Mouse (Mus musculus) liver, embryonic 14.5 days (tissue): ENCODE results near the gene Clip1. TPM values are rescaled to one million over a fixed set of nuclear protein-coding genes. Genes with fewer than 3 reads are reported as not detected.

ENCODE experiments used
- ATAC-seq: fragments of 200-750 bp; cut with Nextera tagmentation; 2 replicates; pipeline ENCODE4 v1.8.0; 2017; ENCODE audit warnings: moderate number of reproducible peaks, mild to moderate bottlenecking, moderate library complexity; ENCODE audit not compliant: insufficient read depth
- DNase-seq, 3 experiments: peaks; one replicate each; pipeline ENCODE4 v3.0.0-alpha.2; 2012 to 2013; ENCODE audit warnings: low read depth in 3 of 3, low spot score in 3 of 3
- H3K27ac ChIP-seq: fragments of 300-500 bp; sonication (generic); 2 replicates; pipeline ENCODE4 v1.5.1; 2014; ENCODE audit warnings: moderate library complexity, mild to moderate bottlenecking, control low read depth, inconsistent platforms
- H3K27me3 ChIP-seq: fragments of 300-500 bp; sonication (generic); 2 replicates; pipeline ENCODE4 v1.6.1; 2014; ENCODE audit warnings: mild to moderate bottlenecking, low read length, moderate library complexity; ENCODE audit not compliant: control insufficient read depth, insufficient read depth
- H3K36me3 ChIP-seq: fragments of 300-500 bp; sonication (generic); replicated peaks from 2 replicates; pipeline ENCODE4 v1.6.1; 2014; ENCODE audit warnings: low read depth; ENCODE audit not compliant: control insufficient read depth, insufficient read depth
- H3K4me1 ChIP-seq, 2 experiments: fragments of 200-500 bp in 1 of 2; fragments of 300-500 bp in 1 of 2; sonication (generic) in 1 of 2; replicated peaks; 2 replicates each; pipeline ENCODE4 v1.6.1; 2012 to 2014; ENCODE audit warnings: antibody characterized with exemption in 1 of 2, inconsistent platforms in 1 of 2, low read length in 1 of 2; ENCODE audit not compliant: control insufficient read depth in 2 of 2, insufficient read depth in 2 of 2
- H3K4me2 ChIP-seq: fragments of 300-500 bp; sonication (generic); 2 replicates; pipeline ENCODE4 v1.6.1; 2014; ENCODE audit warnings: low read depth, mild to moderate bottlenecking, control low read depth, moderate library complexity
- H3K4me3 ChIP-seq, 2 experiments: fragments of 200-500 bp in 1 of 2; fragments of 300-500 bp in 1 of 2; sonication (generic) in 1 of 2; 2 replicates each; pipeline ENCODE4 v1.5.1; 2012 to 2014; ENCODE audit warnings: low read depth in 2 of 2, low read length in 2 of 2, mild to moderate bottlenecking in 2 of 2, control low read depth in 1 of 2, inconsistent platforms in 1 of 2, moderate library complexity in 1 of 2; ENCODE audit not compliant: insufficient read depth in 1 of 2
- H3K9ac ChIP-seq: fragments of 300-500 bp; sonication (generic); replicated peaks from 2 replicates; pipeline ENCODE4 v1.6.1; 2014; ENCODE audit warnings: mild to moderate bottlenecking, control low read depth, moderate library complexity
- H3K9me3 ChIP-seq: fragments of 300-500 bp; sonication (generic); 2 replicates; pipeline ENCODE4 v1.6.1; 2016; ENCODE audit warnings: low read length, mixed read lengths; ENCODE audit not compliant: control insufficient read depth
- CTCF ChIP-seq: IDR thresholded peaks from 2 replicates; pipeline ENCODE4 v1.5.1; 2016; ENCODE audit warnings: antibody characterized with exemption, low read depth, control low read depth
- EP300 ChIP-seq: IDR thresholded peaks from 2 replicates; pipeline ENCODE4 v1.6.1; 2016; ENCODE audit warnings: antibody characterized with exemption, low read depth
- WGBS: fragments of 180-500 bp; shearing (Covaris S2); extraction: QIAGEN DNeasy Blood & Tissue Kit; methylation state at CpG from one replicate; pipeline ENCODE4 v1.1.7; 2014; ENCODE audit not compliant: insufficient replicate concordance; 5-methylcytosine and 5-hydroxymethylcytosine counted together
- polyA plus RNA-seq, 2 experiments: library from polyadenylated mRNA; depleted of rRNA in 1 of 2; stranded (reverse) in 1 of 2; unstranded in 1 of 2; fragments of >200 nt; fragmentation: Nextera tagmentation in 1 of 2; extraction: Ambion mirVana in 1 of 2; gene quantifications; 2 replicates each; pipeline versions ENCODE4 v1.2.1 to v1.2.3; 2012 to 2014

The Clip1 gene
- polyA plus RNA-seq, 2 experiments, result 6.1 to 6.6 TPM

GRCm38 (mm10) chr5:123683043-123683376, 1.4 kb downstream of the Clip1 start:
- H3K36me3 ChIP-seq, result no peaks in the 10 kb centered on the region

DNA sequence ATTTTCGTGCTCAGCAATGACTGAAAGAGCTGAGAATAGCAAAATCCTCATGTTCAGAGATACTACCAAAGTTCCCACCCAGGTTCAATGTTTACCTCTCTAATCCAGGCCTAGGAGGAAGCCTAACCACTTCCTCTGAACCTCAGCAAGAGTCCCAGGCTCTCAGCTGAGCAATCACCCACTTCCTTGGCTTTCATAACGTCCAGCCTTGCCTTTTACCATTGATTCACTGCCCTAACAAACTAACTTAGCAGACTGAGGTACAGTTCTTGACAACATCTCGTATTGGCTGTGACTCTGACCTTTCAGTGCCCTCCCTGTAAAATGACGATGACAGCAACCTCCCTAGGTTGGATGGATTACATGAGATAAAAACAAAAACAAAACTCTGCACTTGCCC, 2.0 kb downstream of the Clip1 start:
- no peak for TF ChIP-seq CTCF
- no peak for TF ChIP-seq EP300
- H3K9me3 ChIP-seq, result no peaks in the 10 kb centered on the region
- H3K9ac ChIP-seq, result 0 out of 2 replicates have a peak overlapping the region, but pooled peaks have one; percentile 11
- H3K27me3 ChIP-seq, result peaks cover 5% of the 10 kb centered on the region
- H3K4me3 ChIP-seq, result peak overlapping the region in 1 of 2 experiments; percentile 22; a peak in 1 of 4 replicates
- 26% methylated on average over 4 of the region's 4 CpGs for WGBS
- no peaks in the 10 kb centered on the region for H3K36me3 ChIP-seq
- ATAC-seq, result no peak
- peak overlapping the region; percentile 90 for H3K4me2 ChIP-seq
- no peak for DNase-seq
- H3K27ac ChIP-seq, result no peak overlapping the region
- peaks cover 9 to 13% of the 10 kb centered on the region in 2 experiments for H3K4me1 ChIP-seq

More at GRCm38 (mm10) chr5:123683043-123683376, 1.4 kb downstream of the Clip1 start:
- no peaks in the 10 kb centered on the region for H3K9me3 ChIP-seq
- peak overlapping the region; percentile 90 for H3K4me2 ChIP-seq
- H3K4me1 ChIP-seq, result peaks cover 9 to 13% of the 10 kb centered on the region in 2 experiments
- H3K27me3 ChIP-seq, result peaks cover 5% of the 10 kb centered on the region
- WGBS, result 2% methylated on average over 6 of the region's 6 CpGs
- DNase-seq, result no peak
- TF ChIP-seq EP300 (no peak), CTCF (no peak)
- no peak for ATAC-seq
- H3K9ac ChIP-seq, result peak overlapping the region; percentile 84
- H3K27ac ChIP-seq, result no peak overlapping the region
- H3K4me3 ChIP-seq, result peak overlapping the region; percentile 74 to 83; a peak in 3 of 4 replicates

DNA sequence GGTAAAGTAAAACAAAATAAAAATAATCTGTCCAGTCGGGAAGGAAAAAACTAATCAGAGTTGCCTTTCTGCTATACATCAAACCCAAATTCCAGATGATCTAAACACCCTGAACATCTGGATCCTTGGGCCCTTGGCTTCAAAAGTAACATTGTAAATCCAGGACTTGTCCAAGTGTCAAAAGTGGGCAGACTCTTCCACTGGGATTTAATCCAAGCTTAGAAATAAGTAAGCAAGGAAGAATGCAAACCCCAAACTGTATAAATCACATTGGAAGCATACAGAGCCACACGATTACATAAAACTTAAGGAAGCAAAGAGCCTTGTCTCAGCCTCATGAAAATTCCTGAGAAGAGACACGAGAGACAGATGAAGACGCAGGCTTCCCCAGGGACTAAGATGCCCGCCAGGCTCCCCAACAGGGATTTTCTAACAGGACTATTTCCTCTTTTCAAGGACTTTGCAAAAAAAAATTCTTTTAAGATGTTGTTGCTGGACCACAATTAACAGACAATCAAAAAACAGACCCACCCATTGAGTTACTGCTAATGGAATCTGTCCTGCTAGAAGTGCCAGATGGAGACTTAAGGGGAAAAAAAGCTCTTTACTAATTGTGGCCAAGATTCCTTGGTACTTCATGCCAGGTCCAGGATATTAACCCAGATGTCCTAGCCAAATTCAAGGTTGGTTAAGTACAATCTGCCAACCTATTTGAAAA, 4.7 kb downstream of the Clip1 start:
- no peak overlapping the region for H3K27ac ChIP-seq
- whole genome bisulfite sequencing, result 68% methylated on average over 5 of the region's 5 CpGs
- ATAC-seq, result no peak

GRCm38 (mm10) chr5:123679106-123679505, 5.3 kb downstream of the Clip1 start:
- TF ChIP-seq CTCF, result no peak
- TF ChIP-seq EP300, result no peak
- no peak overlapping the region for H3K4me2 ChIP-seq
- no peaks in the 10 kb centered on the region for H3K9me3 ChIP-seq
- no peak overlapping the region for H3K9ac ChIP-seq
- H3K4me3 ChIP-seq, result no peak overlapping the region
- no peaks in the 10 kb centered on the region for H3K36me3 ChIP-seq
- peaks cover 8 to 16% of the 10 kb centered on the region in 2 experiments for H3K4me1 ChIP-seq
- no peak overlapping the region for H3K27ac ChIP-seq
- 28% methylated on average over 3 of the region's 3 CpGs for WGBS
- no peaks in the 10 kb centered on the region for H3K27me3 ChIP-seq
- no peak for DNase-seq
- no peak for ATAC-seq

More for the DNA sequence above, 4.7 kb downstream of the Clip1 start:
- H3K4me3 ChIP-seq, result no peak overlapping the region
- H3K9me3 ChIP-seq, result no peaks in the 10 kb centered on the region
- TF ChIP-seq EP300, result no peak
- TF ChIP-seq CTCF, result no peak
- no peak overlapping the region for H3K4me2 ChIP-seq
- H3K36me3 ChIP-seq, result no peaks in the 10 kb centered on the region
- H3K9ac ChIP-seq, result no peak overlapping the region
- H3K27me3 ChIP-seq, result peaks cover 2% of the 10 kb centered on the region
- DNase-seq, result no peak
- peaks cover 11 to 13% of the 10 kb centered on the region in 2 experiments for H3K4me1 ChIP-seq

DNA sequence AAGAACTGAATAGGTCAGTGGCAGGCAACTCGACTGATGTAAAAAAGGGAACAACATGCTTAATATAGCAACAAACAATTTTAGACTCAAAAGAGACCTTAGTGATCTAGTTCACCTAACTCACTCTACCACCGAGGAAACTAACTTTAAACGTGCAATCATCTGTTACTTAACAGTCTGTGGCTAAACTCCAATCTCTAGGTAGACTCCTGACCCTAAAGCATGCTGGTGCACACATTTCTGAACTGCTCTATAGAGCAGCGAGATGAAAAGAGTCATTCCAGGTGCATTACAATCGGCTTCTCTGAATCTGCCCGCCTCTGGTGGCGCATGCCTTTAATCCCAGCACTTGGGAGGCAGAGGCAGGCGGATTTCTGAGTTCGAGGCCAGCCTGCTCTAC, 8.7 kb downstream of the Clip1 start:
- WGBS, result 57% methylated on average over 9 of the region's 9 CpGs
- no peak overlapping the region for H3K9ac ChIP-seq
- H3K4me1 ChIP-seq, result peaks cover 0 to 17% of the 10 kb centered on the region in 2 experiments; a peak in 2 of 4 replicates
- TF ChIP-seq CTCF (no peak), EP300 (no peak)
- no peaks in the 10 kb centered on the region for H3K27me3 ChIP-seq
- H3K27ac ChIP-seq, result no peak overlapping the region
- no peaks in the 10 kb centered on the region for H3K9me3 ChIP-seq
- ATAC-seq, result no peak
- H3K4me3 ChIP-seq, result no peak overlapping the region
- DNase-seq, result no peak
- no peaks in the 10 kb centered on the region for H3K36me3 ChIP-seq
- H3K4me2 ChIP-seq, result no peak overlapping the region
